Mouse (Mus musculus): Measurements from ENCODE around the gene Gng4. TPM values are rescaled to one million over a fixed set of nuclear protein-coding genes. Genes with fewer than 3 reads are reported as not detected.
"Not testable (repeated sequence)": the region's sequence is repeated elsewhere in the genome, so short reads cannot be mapped to it uniquely, and the experiment has no call there.

Gene Gng4
- total RNA-seq (2014; fragmentation: Nextera tagmentation) (not detected in 2 replicates), total RNA-seq (2017) (1.4 TPM in 1 of 2 replicates, not detected in the other)

DNA sequence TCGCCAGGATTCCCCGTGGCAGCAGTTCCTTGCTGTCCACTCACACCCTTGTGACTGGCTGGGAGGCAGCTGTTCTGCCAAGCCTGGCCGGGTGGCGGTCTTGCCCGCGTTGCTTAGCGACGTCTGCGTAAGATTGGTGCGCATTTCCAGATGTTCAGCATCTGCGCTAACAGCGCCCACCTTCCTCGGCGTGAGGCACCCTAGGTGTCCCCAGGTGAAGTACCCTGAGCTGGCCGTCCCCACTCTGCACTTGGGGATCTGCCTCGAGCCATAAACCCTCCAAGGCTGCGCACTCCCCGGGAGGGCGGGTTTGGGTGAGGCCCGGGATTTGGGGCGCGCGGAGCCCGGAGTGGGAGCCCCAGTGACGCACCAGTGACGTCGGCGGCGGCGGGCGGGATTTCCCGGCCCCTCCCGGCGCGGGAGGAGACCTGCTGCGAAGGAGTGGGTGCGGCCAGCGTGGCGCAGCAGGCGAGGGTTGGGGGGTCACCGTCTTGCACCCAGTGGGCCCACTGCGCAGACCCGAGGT lies at the start of gene Gng4:
Gng4 (plus strand) TSS at position 166 of the 526 bp plus-strand sequence.
- peak; percentile 63 for ATAC-seq (replicated peaks; ENCODE audit: poor library complexity, severe bottlenecking)

DNA sequence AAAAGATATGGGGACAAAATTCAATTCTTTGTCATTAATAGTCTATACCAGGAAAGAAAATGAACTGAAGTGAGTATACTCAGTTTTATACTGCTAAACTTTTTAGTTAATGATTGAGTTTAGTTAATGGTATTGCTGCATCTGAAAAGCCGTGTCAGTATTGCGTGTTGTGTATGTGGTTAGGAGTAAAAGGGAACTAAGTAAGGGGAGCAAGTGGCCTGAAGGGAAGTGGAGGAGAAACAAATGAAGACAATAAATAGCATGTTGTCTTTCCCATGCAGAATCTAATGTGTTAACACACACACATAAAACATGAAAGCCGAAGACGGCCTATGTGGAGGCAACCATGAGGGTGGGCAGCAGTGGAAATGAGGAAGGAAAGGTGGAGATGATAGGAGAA lies 44.6 kb upstream of the Gng4 start:
- peak; percentile 65 for ATAC-seq (replicated peaks; ENCODE audit: poor library complexity, severe bottlenecking)

DNA sequence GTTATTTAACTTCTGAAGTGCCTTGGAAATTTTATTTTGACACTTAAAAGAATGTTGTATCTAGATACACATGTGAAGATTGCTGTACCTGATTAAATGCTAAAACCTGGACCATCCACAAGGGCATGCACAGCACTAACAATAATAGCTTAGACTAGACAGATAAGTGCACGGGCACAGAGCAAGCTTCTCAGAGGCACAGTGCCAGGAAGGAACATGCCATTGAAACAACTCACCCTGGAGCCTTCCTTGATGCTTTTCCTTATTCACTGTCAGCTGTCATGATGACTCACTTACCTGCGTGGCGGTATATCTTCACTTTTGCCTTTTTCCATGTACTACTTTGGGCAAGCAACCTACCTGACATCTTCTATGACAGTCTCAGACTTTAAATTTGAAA lies 37.9 kb upstream of the Gng4 start:
- no peak for ATAC-seq (replicated peaks; ENCODE audit: poor library complexity, severe bottlenecking)

DNA sequence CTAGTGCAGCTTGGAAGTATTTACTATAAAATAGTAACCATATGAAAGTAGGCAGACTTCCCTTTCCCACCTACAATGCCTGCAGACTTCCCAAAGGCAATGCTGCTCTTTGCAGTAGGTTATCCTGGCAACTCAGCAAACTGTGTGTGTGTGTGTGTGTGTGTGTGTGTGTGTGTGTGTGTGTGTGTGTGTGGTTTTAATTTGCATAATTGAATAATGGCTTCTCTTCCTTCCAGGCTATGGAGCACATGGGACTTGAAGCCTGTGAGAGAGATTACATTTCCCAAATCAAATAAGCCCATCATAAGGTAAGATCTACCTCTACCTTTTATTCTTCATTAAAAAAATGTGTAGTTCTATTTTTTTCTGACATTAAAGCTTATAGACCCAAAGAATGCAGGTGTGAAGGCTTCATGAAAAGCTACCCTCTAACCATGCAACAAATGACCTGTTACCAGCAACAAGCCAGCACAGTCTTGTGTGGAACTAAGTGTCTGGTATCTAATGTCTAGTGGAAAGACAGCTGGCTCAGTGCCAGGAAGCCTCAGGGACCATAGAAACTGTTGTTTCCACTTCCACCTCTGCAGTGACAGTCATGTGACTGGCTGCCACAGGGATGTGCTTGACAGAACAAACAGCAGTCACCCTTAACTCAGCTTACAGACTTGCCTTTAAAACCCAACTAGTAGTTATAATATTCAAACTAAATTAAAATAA lies 7.9 kb upstream of the Gng4 start:
- ATAC-seq (replicated peaks; ENCODE audit: poor library complexity, severe bottlenecking): no peak

DNA sequence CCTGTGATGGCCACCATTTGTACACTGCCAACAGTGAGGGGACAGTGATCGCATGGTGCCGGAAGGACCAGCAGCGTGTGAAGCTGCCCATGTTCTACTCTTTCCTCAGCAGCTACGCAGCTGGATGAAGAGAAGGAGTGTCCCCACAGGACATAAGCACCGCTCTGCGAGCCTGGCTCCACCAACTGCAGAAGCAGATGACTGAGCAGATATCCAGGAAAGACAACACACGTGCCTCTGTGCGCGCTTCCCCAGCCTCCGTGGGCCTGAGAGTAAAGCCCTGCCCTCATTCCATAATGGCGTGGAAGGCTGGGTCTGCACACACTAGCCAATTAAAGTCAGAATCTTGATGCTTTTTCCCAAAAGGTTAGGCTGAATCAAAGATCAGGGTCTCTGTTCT lies 6.8 kb upstream of the Gng4 start:
- no peak for ATAC-seq (replicated peaks; ENCODE audit: poor library complexity, severe bottlenecking)

DNA sequence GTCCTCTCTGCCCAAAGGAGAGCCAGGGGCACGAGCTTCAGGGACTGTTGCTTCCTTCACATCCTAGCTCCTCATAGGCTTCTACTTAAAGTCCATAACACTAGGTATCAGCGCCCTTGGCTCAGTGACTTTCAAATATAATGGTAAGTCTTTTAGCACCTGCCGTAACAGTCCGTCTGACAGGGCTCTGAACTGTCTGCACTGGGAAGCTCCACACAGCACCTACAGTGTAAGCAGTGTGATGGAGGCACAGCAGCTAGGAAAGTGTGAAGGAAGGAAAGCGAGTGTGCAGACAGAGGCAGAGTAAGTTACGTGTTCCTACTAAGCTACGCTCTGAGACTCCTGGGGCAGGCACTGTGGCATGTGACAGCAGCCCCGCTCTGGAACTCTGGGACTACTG lies 6.2 kb upstream of the Gng4 start:
- ATAC-seq (replicated peaks; ENCODE audit: poor library complexity, severe bottlenecking): no peak

DNA sequence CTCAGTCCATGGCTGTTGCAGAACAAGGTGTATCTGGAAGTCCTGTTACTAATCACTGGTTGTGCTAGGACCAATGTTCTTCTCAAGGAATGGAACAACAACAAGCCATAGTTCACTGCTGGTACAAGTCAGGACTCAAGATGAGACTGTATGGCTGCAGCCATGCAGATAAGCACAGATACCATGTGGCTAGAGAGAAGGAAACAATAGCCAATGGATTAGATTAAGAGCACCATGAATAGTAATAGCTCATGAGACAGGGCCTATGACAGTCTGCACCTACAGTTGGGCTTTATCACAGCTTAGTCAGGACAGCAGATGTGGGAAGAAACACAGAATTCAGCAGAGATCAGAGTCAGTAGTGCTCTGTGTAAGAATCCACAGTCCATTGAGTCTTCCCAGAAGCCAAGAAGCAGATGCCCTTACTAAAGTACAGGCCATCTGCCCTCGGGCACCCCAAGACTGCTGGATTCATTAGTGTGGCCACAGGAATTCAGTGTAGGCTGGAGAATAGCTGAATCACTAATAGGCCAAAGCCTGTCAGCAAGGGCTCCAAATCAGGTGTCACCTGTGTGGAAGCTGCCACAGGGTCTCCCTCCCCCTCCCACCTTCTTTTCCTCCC lies 4.9 kb upstream of the Gng4 start:
- ATAC-seq (replicated peaks; ENCODE audit: poor library complexity, severe bottlenecking): no peak

DNA sequence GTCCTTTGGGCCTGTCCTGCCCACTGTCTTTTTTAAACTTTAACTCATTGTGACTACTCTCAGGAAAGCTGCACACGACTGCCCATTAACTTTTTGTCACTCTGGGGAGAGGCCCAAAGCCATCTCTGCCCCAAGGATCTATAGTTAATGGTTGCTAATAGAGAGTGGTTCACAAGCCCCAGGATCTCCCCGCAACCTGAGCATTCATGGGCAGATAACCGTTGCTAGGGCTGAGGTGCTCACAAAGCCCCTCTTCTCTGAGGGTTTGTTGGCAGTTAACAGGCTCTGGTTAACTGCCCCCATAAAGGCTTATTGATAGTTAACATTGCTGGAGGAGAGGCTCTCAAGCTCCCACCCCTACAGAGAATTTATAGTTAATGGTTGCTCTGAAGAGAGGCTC lies 3.6 kb upstream of the Gng4 start:
- ATAC-seq (replicated peaks; ENCODE audit: poor library complexity, severe bottlenecking): no peak

DNA sequence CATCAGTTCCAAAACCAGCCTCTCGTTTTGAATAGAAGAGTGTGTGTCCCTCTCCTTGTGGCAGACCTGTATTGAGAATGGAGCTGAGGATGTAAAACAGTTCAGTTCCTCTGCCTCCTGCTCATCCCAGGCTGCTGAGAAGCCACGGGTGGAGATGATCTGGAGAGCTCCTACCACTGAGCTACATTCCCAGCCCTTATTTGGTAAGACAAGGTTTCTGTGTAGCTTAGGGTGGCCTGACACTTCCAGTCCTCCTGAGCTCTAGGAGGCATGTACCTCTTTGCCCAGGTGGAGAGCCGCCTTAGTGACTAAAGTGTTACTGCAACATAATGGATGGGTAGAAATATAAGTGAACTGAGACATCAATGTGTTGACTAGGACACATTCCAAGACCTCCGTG lies 2.8 kb upstream of the Gng4 start:
- no peak for ATAC-seq (replicated peaks; ENCODE audit: poor library complexity, severe bottlenecking)

DNA sequence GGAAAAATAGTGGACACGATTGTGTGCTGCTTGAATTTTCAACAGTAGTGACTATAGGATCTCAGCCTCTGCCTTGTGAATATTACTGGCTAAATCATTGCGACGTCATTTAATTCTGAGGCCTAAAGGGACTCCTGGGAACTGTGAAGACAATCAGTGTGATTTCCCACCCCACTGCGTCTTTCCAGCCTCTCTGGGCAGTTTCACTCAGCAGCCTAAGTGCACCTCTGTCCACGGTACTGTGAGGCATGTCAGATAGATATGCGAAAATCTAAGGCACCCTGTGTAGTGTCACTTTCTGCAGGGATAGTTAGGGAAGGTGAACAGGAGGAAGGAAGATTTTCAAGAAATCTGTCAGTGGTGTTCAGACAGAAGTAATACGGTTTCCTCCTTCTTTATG lies 563 bp upstream of the Gng4 start:
- no peak for ATAC-seq (replicated peaks; ENCODE audit: poor library complexity, severe bottlenecking)

DNA sequence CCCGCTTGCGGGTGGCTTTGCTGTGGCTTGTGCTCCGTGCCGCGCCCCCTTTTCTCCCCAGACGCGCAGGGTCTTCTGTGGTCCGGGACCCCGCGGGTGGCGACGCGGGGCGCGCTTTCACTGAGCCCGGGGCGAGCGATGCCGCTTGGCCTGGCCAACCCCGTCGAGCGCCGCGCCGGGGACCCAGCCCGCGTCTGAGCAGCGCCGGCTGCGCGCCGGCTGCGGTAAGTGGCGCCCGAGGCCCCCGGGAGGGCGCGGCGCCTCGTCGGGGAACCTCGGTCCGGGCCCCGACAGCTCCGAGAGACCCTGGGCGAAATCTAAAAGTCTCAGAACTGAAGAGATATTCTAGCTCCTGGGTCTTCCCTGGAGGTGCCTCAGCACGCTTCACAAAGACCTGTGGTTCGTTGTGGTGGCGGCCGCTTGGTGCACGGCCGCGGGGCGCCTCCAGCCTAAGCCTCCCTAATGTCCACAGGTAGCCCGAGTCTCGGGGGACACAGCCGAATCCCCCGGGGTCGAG lies 619 bp downstream of the Gng4 start:
- 0 out of 2 replicates have a peak, but pooled peaks have one; percentile 3 for ATAC-seq (replicated peaks; ENCODE audit: poor library complexity, severe bottlenecking)

DNA sequence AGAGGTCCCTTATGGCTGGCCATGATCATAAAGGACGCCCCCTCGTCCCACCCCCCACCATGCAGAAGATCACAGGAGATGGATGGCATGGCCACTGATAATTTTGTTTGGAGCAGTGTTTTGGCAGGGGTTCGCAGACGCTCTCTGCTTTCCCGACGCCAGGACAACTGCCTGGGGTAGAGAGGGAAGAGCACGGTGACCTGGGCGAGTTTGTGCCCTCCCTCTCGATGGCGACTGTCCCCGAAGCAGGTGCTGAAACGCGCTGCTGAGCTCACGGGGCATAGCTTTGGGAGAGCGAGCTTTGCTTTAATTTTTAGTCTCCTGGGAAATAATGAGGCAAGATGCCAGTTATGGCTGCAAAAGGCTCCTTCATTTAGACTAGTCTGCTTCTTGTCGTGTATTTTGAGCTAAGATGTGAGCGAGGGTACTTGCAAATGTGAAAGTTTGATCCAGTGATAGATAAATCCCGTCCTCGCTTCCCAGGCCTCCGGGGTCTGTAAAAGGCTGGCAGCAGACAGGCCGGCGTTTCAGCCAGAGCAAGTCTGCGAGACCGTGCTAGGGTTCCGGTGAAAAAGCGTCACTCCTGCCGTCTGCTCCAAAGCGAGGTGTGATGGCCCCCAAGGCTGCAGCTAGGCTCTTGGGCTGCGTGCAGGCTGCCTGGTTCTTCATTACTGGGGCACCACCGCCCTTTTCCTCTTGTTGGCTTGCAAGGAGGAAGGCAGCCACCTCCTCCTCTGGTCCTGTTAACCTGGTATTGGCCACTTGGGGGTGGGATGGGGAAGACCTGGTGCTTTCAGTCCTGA lies 1.3 kb downstream of the Gng4 start:
- peak; percentile 64 for ATAC-seq (replicated peaks; ENCODE audit: poor library complexity, severe bottlenecking)

DNA sequence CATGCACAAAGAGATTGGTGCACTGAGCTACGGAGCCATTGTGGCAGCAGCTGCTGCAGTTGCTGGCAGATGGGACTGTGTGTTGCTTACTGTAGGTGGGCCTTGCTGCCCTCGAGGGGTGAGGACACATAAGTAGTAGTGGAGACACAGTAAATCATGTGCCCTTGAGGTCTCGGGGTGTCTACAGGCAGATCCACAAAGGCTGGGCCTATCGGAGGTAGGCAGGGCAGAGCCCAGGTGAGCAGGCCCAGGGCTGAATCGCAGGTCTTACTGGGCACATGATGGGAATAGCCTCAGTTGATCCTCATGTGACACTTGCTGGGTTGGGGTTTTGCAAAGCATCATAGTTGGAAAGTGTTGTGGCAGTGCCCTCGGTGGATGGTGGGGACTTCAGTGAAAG lies 3.1 kb downstream of the Gng4 start:
- no peak for ATAC-seq (replicated peaks; ENCODE audit: poor library complexity, severe bottlenecking)

DNA sequence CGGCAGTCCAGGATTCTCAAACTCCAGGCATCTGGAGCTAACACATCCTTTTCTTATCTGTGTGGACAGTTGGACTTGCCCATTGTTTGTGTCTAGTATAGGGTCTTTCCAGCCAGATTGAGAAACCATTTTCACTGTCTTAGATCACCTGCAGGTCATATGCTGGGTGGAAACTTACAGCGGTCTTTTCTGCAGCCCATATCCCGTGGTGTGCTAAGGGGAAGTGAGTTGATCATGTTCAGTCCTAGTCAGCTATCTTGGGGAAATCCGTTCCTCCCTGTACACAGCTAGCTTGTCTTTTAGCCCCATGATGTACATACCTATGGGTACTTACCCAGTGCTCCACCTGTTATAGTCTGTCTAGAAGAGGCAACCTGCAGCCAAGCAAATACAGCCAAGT lies 4.2 kb downstream of the Gng4 start:
- ATAC-seq (replicated peaks; ENCODE audit: poor library complexity, severe bottlenecking): no peak

DNA sequence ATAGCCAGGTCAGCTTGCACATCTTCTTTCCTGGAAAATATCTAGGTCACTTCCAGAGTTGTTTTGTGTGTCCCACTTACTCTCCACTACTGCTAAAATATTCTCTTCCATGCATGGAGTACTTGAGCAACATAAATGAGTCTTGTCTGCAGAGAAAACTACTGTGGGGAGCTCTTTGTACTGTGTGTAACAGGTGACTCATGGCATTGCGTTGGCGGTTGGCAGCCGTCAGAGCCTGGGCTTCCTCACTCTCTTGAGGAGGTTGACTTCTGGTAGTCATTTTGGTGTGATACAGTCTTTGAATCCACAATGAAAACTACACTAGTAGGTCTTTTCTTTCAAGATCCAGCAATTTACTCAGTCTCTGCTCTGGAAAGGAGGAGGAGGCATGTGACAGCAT lies 8.1 kb downstream of the Gng4 start:
- ATAC-seq (replicated peaks; ENCODE audit: poor library complexity, severe bottlenecking): no peak

DNA sequence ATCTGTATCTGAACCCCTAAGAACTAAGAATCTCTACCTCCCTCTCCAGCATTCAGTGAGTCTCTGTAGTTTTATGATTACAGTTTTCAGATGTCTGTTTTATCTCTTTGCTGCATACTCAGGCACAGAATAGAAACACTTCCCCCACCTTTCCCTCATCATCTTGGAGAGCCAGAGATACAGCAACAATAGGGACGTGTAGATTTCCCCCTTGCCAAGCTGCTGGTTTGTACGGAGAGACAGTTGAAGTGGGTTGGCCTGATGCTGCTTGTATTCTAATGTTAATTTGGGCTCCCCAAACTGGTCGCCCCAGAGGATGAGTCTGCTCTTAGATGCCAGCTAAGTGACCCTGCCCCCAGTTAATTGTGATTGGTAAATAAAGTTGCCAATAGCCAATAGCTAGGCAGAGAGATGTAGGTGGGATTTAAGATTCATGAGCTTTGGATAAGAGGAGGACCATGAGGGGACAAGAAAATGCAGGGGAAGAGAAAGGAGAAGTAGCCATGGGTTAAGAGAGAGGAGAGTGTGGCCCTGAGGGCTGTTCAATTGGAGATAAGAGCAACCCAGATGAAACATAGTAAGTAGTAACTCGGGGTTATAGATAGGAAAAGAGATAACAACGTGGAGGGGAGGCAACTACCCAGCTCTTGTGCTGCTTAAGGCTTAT lies 11.4 kb downstream of the Gng4 start:
- no peak; the same call in 1 of the 2 replicates for ATAC-seq (replicated peaks; ENCODE audit: poor library complexity, severe bottlenecking)

DNA sequence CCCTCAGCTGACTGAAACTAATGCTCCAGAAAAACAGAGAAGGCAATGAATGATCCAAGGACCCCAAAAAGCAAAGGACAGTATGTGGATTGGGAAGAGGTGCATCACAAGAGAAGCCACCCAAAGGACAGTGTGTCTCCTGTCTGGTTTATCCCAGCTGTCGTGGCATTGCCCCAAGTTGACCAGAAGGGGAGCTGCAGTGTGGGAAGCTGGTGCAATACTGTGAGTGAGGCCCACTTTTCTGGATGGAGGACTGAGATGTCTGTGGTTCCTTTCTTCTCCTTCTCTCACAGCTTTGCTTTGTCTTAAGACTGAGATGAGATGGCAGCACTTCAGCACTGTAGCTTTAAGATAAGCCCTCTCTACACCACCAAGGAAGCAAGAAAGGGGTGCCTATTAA lies 12.2 kb downstream of the Gng4 start:
- no peak for ATAC-seq (replicated peaks; ENCODE audit: poor library complexity, severe bottlenecking)

DNA sequence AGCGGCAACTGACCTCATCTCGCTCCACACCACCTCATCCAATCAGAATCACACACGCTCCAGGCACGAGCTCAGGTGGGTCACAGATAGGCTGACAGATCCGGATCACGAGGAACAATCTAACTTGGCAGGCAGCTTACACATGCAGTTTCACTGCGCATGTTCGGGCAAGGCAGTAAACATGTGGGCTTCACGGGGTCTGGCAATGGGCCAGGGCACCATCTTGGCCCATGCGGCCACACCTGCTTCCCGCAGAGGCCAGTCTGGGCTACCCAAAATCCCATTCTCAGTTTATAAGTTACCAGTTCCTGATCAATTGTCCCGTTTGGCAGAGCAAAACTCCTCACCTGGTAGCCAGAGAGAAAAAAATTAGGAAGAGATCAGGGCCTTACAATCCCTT lies 14.0 kb downstream of the Gng4 start:
- not testable (repeated sequence) for ATAC-seq (replicated peaks; ENCODE audit: poor library complexity, severe bottlenecking)

DNA sequence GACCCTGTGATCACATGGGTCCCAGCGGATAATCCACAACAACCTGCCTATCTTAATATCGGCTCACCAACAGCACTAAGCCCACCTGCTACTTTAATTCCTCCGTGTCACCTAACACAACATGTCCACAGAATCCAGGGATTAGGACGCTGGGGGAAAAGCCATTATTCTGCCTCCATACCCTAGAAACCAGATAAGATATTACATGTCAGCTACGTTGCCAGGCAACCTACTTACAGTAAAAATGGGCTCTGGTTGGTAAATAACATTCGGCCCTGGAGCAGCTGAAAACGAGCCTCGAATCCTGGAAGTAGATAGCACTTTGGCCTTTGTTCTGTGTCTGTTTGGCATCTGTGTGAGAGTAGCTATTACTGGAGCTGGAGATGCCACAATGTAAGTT lies 14.9 kb downstream of the Gng4 start:
- no peak for ATAC-seq (replicated peaks; ENCODE audit: poor library complexity, severe bottlenecking)
